Mouse (Mus musculus) c-Kit-positive CD71-positive TER-119-positive erythroid progenitor cells, embryonic 14.5 days (primary cell): ENCODE measurements around the gene Aurka.

Source experiments
- DNase-seq: peaks from one replicate; pipeline ENCODE4 v3.0.0-alpha.2; 2013; ENCODE audit warnings: low spot score

Gene Aurka

DNA sequence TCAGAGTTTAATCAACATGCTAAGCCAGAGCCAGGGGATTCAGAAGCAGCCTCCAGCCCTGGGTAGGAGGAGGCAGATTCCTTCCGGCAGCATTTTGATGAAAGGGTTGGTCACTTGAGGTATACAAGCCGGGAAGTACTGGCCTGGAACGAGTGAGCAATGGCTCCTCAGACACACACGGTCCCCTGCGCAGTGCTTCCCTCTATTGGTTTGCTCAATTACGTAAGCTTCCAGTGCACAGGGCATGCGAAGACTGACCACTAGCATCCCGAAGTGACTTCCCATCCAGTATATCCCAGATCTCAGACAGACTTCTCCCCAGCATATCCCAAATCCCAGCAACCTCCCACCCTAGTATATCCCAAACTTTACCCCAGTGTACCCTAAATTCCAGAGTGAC is 42.1 kb downstream of the Aurka start:
- DNase-seq = no peak

DNA sequence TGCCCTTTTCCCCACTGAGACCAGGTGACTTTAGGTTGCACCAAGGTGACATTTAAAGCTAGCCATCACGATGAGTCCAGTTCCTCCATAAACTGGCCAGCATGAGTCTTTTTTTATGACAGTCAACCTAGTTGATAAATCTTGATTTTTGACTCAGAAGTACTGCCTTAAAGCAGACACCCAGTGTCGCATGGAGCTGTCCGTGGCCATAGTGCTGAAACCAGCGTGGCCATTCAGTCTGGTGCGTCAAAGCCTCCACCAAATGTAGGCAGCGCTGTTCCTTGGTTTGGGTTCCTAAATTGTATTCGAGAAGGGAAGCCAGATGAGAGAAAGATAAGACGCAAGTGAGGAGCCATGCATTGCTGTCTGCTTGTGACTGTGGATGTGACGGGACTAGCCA is 49.5 kb downstream of the Aurka start:
- peak; percentile 45 for DNase-seq

DNA sequence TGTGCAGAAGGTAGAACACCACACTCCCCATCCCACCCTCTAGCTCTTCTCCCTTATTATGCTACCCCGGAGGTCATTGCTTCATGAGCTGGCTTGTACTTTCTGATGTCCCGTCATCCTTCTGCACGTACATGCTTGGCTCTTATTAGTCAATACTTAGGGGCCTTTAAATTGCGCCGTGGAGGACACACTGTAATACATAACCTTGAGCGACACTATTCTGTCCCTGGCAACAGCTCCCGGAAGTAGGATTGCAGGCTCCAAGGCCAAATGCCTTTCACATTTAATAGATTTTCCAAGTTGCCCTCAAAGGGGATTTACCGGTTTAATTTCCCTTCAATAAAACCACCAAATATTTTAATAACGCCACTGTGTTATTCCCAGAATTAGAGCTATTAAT is 58.6 kb downstream of the Aurka start:
- no peak for DNase-seq

DNA sequence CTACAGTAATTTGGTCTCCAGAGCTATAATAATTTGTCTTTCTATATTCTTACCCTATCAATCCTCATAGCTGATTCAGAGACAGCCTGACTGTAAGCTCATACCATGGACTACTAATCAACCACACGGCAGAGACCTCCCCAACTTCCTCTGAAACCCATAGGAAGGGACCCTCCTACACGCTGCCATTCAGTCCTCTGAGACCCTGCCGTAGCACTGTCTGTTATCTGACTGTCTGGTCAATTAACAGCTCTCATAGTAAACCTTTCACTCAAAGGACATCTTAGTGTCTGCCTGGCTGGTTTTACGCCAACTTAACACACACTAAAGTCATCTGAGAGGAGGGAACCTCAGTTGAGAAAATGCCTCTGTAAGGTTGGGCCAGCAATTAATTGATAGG is 63.8 kb downstream of the Aurka start:
- no peak for DNase-seq
